Mouse (Mus musculus) liver, embryonic 15.5 days (tissue): Measurements from ENCODE around the gene Akt3. TPM values are rescaled to one million over a fixed set of nuclear protein-coding genes. Genes with fewer than 3 reads are reported as not detected.
A peak's percentile ranks its signal among the peaks of the same experiment; 100 is the strongest.

Experiments used
- ATAC-seq: fragments of 200-750 bp; cut with Nextera tagmentation; 2 replicates; pipeline ENCODE4 v1.8.0; 2017; ENCODE audit warnings: moderate number of reproducible peaks, mild to moderate bottlenecking, moderate library complexity; ENCODE audit not compliant: insufficient read depth
- H3K27ac ChIP-seq: fragments of 300-500 bp; sonication (generic); replicated peaks from 2 replicates; pipeline ENCODE4 v1.5.1; 2015; ENCODE audit warnings: mild to moderate bottlenecking, inconsistent platforms
- H3K27me3 ChIP-seq: fragments of 300-500 bp; sonication (generic); 2 replicates; pipeline ENCODE4 v1.6.1; 2015; ENCODE audit warnings: mild to moderate bottlenecking, inconsistent platforms
- H3K36me3 ChIP-seq: fragments of 300-500 bp; sonication (generic); replicated peaks from 2 replicates; pipeline ENCODE4 v1.6.1; 2015; ENCODE audit warnings: moderate library complexity, mild to moderate bottlenecking, inconsistent platforms
- H3K4me1 ChIP-seq: fragments of 300-500 bp; sonication (generic); replicated peaks from 2 replicates; pipeline ENCODE4 v1.6.1; 2015; ENCODE audit warnings: inconsistent platforms
- H3K4me2 ChIP-seq: fragments of 300-500 bp; sonication (generic); 2 replicates; pipeline ENCODE4 v1.6.1; 2015; ENCODE audit warnings: moderate library complexity, mild to moderate bottlenecking, inconsistent platforms
- H3K4me3 ChIP-seq: fragments of 300-500 bp; sonication (generic); replicated peaks from 2 replicates; pipeline ENCODE4 v1.5.1; 2015; ENCODE audit warnings: mild to moderate bottlenecking, inconsistent platforms
- H3K9ac ChIP-seq: fragments of 300-500 bp; sonication (generic); 2 replicates; pipeline ENCODE4 v1.6.1; 2015; ENCODE audit warnings: moderate library complexity, mild to moderate bottlenecking, inconsistent platforms
- H3K9me3 ChIP-seq: fragments of 300-500 bp; sonication (generic); replicated peaks from 2 replicates; pipeline ENCODE4 v1.6.1; 2016; ENCODE audit warnings: inconsistent platforms
- WGBS: fragments of 180-500 bp; shearing (Covaris S2); methylation state at CpG from one replicate; pipeline ENCODE4 v1.1.7; 2015; ENCODE audit warnings: mixed read lengths; ENCODE audit not compliant: insufficient replicate concordance; 5-methylcytosine and 5-hydroxymethylcytosine counted together
- polyA plus RNA-seq: library from polyadenylated mRNA; unstranded; fragments of >200 nt; fragmentation: Nextera tagmentation; extraction: Ambion mirVana; gene quantifications from 2 replicates; pipeline ENCODE4 v1.2.1, GENCODE M21; 2015

Akt3 gene
- polyA plus RNA-seq, 1 experiment from 2014 or later = 0.48 TPM

GRCm38 (mm10) chr1:177027706-177028105 lies 230.3 kb downstream of the Akt3 start:
- H3K4me1 ChIP-seq = no peaks in the 10 kb centered on the region
- no peak overlapping the region for H3K27ac ChIP-seq
- H3K4me2 ChIP-seq = no peak overlapping the region
- H3K36me3 ChIP-seq = no peaks in the 10 kb centered on the region
- no peak for ATAC-seq
- H3K27me3 ChIP-seq = no peaks in the 10 kb centered on the region
- no peaks in the 10 kb centered on the region for H3K9me3 ChIP-seq
- H3K4me3 ChIP-seq = no peak overlapping the region
- no peak overlapping the region for H3K9ac ChIP-seq
- WGBS = 58% methylated on average over 3 of the region's 3 CpGs

GRCm38 (mm10) chr1:177022751-177023150 lies 235.3 kb downstream of the Akt3 start:
- Histone ChIP-seq H3K4me3 (no peak overlapping the region), H3K9me3 (no peaks in the 10 kb centered on the region), H3K27ac (no peak overlapping the region), H3K4me1 (peaks cover 3% of the 10 kb centered on the region; the same call in 1 of the 2 replicates), H3K9ac (no peak overlapping the region), H3K4me2 (no peak overlapping the region), H3K27me3 (no peaks in the 10 kb centered on the region), H3K36me3 (no peaks in the 10 kb centered on the region)
- 62% methylated on average over 3 of the region's 3 CpGs for whole genome bisulfite sequencing
- no peak for ATAC-seq

GRCm38 (mm10) chr1:177019668-177020067 lies 238.3 kb downstream of the Akt3 start:
- Histone ChIP-seq H3K27me3 (no peaks in the 10 kb centered on the region), H3K27ac (no peak overlapping the region), H3K9me3 (no peaks in the 10 kb centered on the region), H3K4me1 (peaks cover 3% of the 10 kb centered on the region; the same call in 1 of the 2 replicates), H3K36me3 (no peaks in the 10 kb centered on the region), H3K9ac (no peak overlapping the region), H3K4me2 (no peak overlapping the region), H3K4me3 (no peak overlapping the region)
- ATAC-seq = no peak
- WGBS = 80% methylated on average over 5 of the region's 5 CpGs

GRCm38 (mm10) chr1:177018750-177019149 lies 239.3 kb downstream of the Akt3 start:
- 81% methylated on average over 1 of the region's 1 CpGs for WGBS
- Histone ChIP-seq H3K9me3 (no peaks in the 10 kb centered on the region), H3K4me1 (peaks cover 3% of the 10 kb centered on the region; the same call in 1 of the 2 replicates), H3K27me3 (no peaks in the 10 kb centered on the region), H3K9ac (no peak overlapping the region), H3K36me3 (no peaks in the 10 kb centered on the region), H3K27ac (no peak overlapping the region), H3K4me2 (no peak overlapping the region), H3K4me3 (no peak overlapping the region)
- no peak for ATAC-seq

GRCm38 (mm10) chr1:177016729-177017128 lies 241.3 kb downstream of the Akt3 start:
- Histone ChIP-seq H3K27ac (no peak overlapping the region), H3K9ac (no peak overlapping the region), H3K9me3 (no peaks in the 10 kb centered on the region), H3K4me1 (peaks cover 3% of the 10 kb centered on the region; the same call in 1 of the 2 replicates), H3K36me3 (no peaks in the 10 kb centered on the region), H3K4me3 (no peak overlapping the region), H3K4me2 (no peak overlapping the region), H3K27me3 (no peaks in the 10 kb centered on the region)
- 74% methylated on average over 2 of the region's 2 CpGs for WGBS
- ATAC-seq = no peak

- 60% methylated on average over 3 of the region's 3 CpGs for WGBS
- ATAC-seq = no peak
- H3K4me3 ChIP-seq = no peak overlapping the region
- H3K36me3 ChIP-seq = no peaks in the 10 kb centered on the region
- no peaks in the 10 kb centered on the region for H3K27me3 ChIP-seq
- no peak overlapping the region for H3K4me2 ChIP-seq
- no peak overlapping the region for H3K27ac ChIP-seq
- H3K9ac ChIP-seq = no peak overlapping the region
- no peaks in the 10 kb centered on the region for H3K4me1 ChIP-seq
- H3K9me3 ChIP-seq = no peaks in the 10 kb centered on the region
Measured at GRCm38 (mm10) chr1:177015917-177016316, 242.1 kb downstream of the Akt3 start.

GRCm38 (mm10) chr1:177014921-177015439 lies 243.0 kb downstream of the Akt3 start:
- Histone ChIP-seq H3K4me1 (no peaks in the 10 kb centered on the region), H3K9ac (no peak overlapping the region), H3K4me3 (no peak overlapping the region), H3K4me2 (no peak overlapping the region), H3K27me3 (no peaks in the 10 kb centered on the region), H3K36me3 (no peaks in the 10 kb centered on the region), H3K27ac (no peak overlapping the region), H3K9me3 (no peaks in the 10 kb centered on the region)
- ATAC-seq = no peak
- WGBS = 63% methylated on average over 6 of the region's 6 CpGs

- Histone ChIP-seq H3K9me3 (no peaks in the 10 kb centered on the region), H3K4me1 (no peaks in the 10 kb centered on the region), H3K36me3 (no peaks in the 10 kb centered on the region), H3K4me2 (no peak overlapping the region), H3K27ac (no peak overlapping the region), H3K9ac (no peak overlapping the region), H3K4me3 (no peak overlapping the region), H3K27me3 (no peaks in the 10 kb centered on the region)
- WGBS = 54% methylated on average over 2 of the region's 2 CpGs
- ATAC-seq = no peak
Measured at GRCm38 (mm10) chr1:177014346-177014745, 243.7 kb downstream of the Akt3 start.

GRCm38 (mm10) chr1:177013776-177014175 lies 244.2 kb downstream of the Akt3 start:
- no peak overlapping the region for H3K27ac ChIP-seq
- H3K4me1 ChIP-seq = no peaks in the 10 kb centered on the region
- no peaks in the 10 kb centered on the region for H3K9me3 ChIP-seq
- no peak overlapping the region for H3K4me3 ChIP-seq
- no peak overlapping the region for H3K4me2 ChIP-seq
- no peak for ATAC-seq
- H3K9ac ChIP-seq = no peak overlapping the region
- no peaks in the 10 kb centered on the region for H3K36me3 ChIP-seq
- WGBS = 76% methylated on average over 3 of the region's 3 CpGs
- H3K27me3 ChIP-seq = no peaks in the 10 kb centered on the region

GRCm38 (mm10) chr1:177013313-177013712 lies 244.7 kb downstream of the Akt3 start:
- H3K9me3 ChIP-seq = no peaks in the 10 kb centered on the region
- H3K4me2 ChIP-seq = no peak overlapping the region
- H3K36me3 ChIP-seq = no peaks in the 10 kb centered on the region
- no peak overlapping the region for H3K4me3 ChIP-seq
- no peak overlapping the region for H3K27ac ChIP-seq
- WGBS = 61% methylated on average over 1 of the region's 1 CpGs
- no peak overlapping the region for H3K9ac ChIP-seq
- no peaks in the 10 kb centered on the region for H3K4me1 ChIP-seq
- peak; percentile 30; the same call in 1 of the 2 replicates for ATAC-seq
- H3K27me3 ChIP-seq = no peaks in the 10 kb centered on the region

GRCm38 (mm10) chr1:177012774-177013173 lies 245.2 kb downstream of the Akt3 start:
- no peak overlapping the region for H3K27ac ChIP-seq
- ATAC-seq = no peak
- no peaks in the 10 kb centered on the region for H3K36me3 ChIP-seq
- 50% methylated on average over 3 of the region's 3 CpGs for WGBS
- H3K4me1 ChIP-seq = no peaks in the 10 kb centered on the region
- H3K4me3 ChIP-seq = no peak overlapping the region
- no peaks in the 10 kb centered on the region for H3K27me3 ChIP-seq
- H3K9me3 ChIP-seq = no peaks in the 10 kb centered on the region
- no peak overlapping the region for H3K4me2 ChIP-seq
- H3K9ac ChIP-seq = no peak overlapping the region

GRCm38 (mm10) chr1:177011688-177012087 lies 246.3 kb downstream of the Akt3 start:
- H3K9me3 ChIP-seq = no peaks in the 10 kb centered on the region
- H3K27ac ChIP-seq = no peak overlapping the region
- H3K4me2 ChIP-seq = no peak overlapping the region
- no peak overlapping the region for H3K4me3 ChIP-seq
- ATAC-seq = no peak
- H3K9ac ChIP-seq = no peak overlapping the region
- 68% methylated on average over 13 of the region's 13 CpGs for WGBS
- H3K4me1 ChIP-seq = no peaks in the 10 kb centered on the region
- no peaks in the 10 kb centered on the region for H3K27me3 ChIP-seq
- H3K36me3 ChIP-seq = no peaks in the 10 kb centered on the region
